Mouse (Mus musculus) v-Abl transformed pro-B cells (cell line): ENCODE data around the gene L3hypdh.

Experiments used
- in situ Hi-C, 2 experiments: fragments of 400-800 bp; cut with MboI; formaldehyde crosslinking; loops; one replicate each; pipeline ENCODE4 v1.15.1; 2025; ENCODE audit not compliant: unreplicated experiment in 2 of 2

The L3hypdh gene

GRCm38 (mm10) chr12:72085329-72086165, at the start of gene L3hypdh, which contains the start of gene Jkamp:
Gene L3hypdh, minus strand, starts transcription at chr12:72085439.
Gene Jkamp, plus strand, starts transcription at chr12:72085589.
- in situ Hi-C loops, result loop anchor here (25.0 kb wide), 9 partner anchors 577 to 1802 kb away; partner anchors contain the start of genes Actr10 (in 2 of the 2), Tmem30b (in 2 of the 2) and Dhrs7 (in 1 of the 2)

GRCm38 (mm10) chr12:72129203-72129602, 44.0 kb upstream of the L3hypdh start:
- in situ Hi-C loops, result no loop called here

- in situ Hi-C loops, result no loop called here
These were observed 30.6 kb upstream of the L3hypdh start for GRCm38 (mm10) chr12:72115686-72116345.

- in situ Hi-C loops, result no loop called here
These were observed 29.9 kb upstream of the L3hypdh start for GRCm38 (mm10) chr12:72115126-72115525.

GRCm38 (mm10) chr12:72104525-72105281, 19.5 kb upstream of the L3hypdh start:
- in situ Hi-C loops, result loop anchor here in 1 of 2 experiments (10.0 kb wide), 1 partner anchor 870 kb away; no protein-coding TSS in a partner anchor

- in situ Hi-C loops, result loop anchor here in 1 of 2 experiments (10.0 kb wide), 1 partner anchor 871 kb away; no protein-coding TSS in a partner anchor
These were observed 18.8 kb upstream of the L3hypdh start for GRCm38 (mm10) chr12:72104027-72104426.

- in situ Hi-C loops, result loop anchor here in 1 of 2 experiments (10.0 kb wide), 1 partner anchor 872 kb away; no protein-coding TSS in a partner anchor
These were observed 17.5 kb upstream of the L3hypdh start for GRCm38 (mm10) chr12:72102776-72103175.

- in situ Hi-C loops, result loop anchor here (10.0 to 25.0 kb wide), 11 partner anchors 438 to 1790 kb away; partner anchors contain the start of genes Actr10 (in 2 of the 2), Pcnx4 (in 2 of the 2), Tmem30b (in 2 of the 2) and Dhrs7 (in 1 of the 2)
These were observed 11.7 kb upstream of the L3hypdh start for GRCm38 (mm10) chr12:72096966-72097365.

GRCm38 (mm10) chr12:72089802-72090201, 4.6 kb upstream of the L3hypdh start:
- in situ Hi-C loops, result loop anchor here (5.0 to 25.0 kb wide), 14 partner anchors 445 to 1797 kb away; partner anchors contain the start of genes Actr10 (in 2 of the 2), Dhrs7 (in 2 of the 2), Pcnx4 (in 2 of the 2) and Tmem30b (in 2 of the 2)

GRCm38 (mm10) chr12:72086166-72086825, 1.1 kb upstream of the L3hypdh start:
- in situ Hi-C loops, result loop anchor here (25.0 kb wide), 9 partner anchors 576 to 1801 kb away; partner anchors contain the start of genes Actr10 (in 2 of the 2), Tmem30b (in 2 of the 2) and Dhrs7 (in 1 of the 2)

GRCm38 (mm10) chr12:72085024-72085328, 263 bp downstream of the L3hypdh start:
- in situ Hi-C loops, result loop anchor here (25.0 kb wide), 9 partner anchors 577 to 1802 kb away; partner anchors contain the start of genes Actr10 (in 2 of the 2), Tmem30b (in 2 of the 2) and Dhrs7 (in 1 of the 2)

- in situ Hi-C loops, result loop anchor here (25.0 kb wide), 9 partner anchors 578 to 1803 kb away; partner anchors contain the start of genes Actr10 (in 2 of the 2), Tmem30b (in 2 of the 2) and Dhrs7 (in 1 of the 2)
These were observed 797 bp downstream of the L3hypdh start for GRCm38 (mm10) chr12:72084261-72085023.

- in situ Hi-C loops, result loop anchor here (25.0 kb wide), 9 partner anchors 579 to 1804 kb away; partner anchors contain the start of genes Actr10 (in 2 of the 2), Tmem30b (in 2 of the 2) and Dhrs7 (in 1 of the 2)
These were observed 2.0 kb downstream of the L3hypdh start for GRCm38 (mm10) chr12:72083265-72083664.

- in situ Hi-C loops, result loop anchor here (25.0 kb wide), 9 partner anchors 580 to 1805 kb away; partner anchors contain the start of genes Actr10 (in 2 of the 2), Tmem30b (in 2 of the 2) and Dhrs7 (in 1 of the 2)
These were observed 2.9 kb downstream of the L3hypdh start for GRCm38 (mm10) chr12:72082370-72082769.

- in situ Hi-C loops, result loop anchor here (25.0 kb wide), 9 partner anchors 580 to 1805 kb away; partner anchors contain the start of genes Actr10 (in 2 of the 2), Tmem30b (in 2 of the 2) and Dhrs7 (in 1 of the 2)
These were observed 3.3 kb downstream of the L3hypdh start for GRCm38 (mm10) chr12:72081961-72082360.

GRCm38 (mm10) chr12:72078248-72078647, 7.0 kb downstream of the L3hypdh start:
- in situ Hi-C loops, result loop anchor here (25.0 kb wide), 9 partner anchors 584 to 1809 kb away; partner anchors contain the start of genes Actr10 (in 2 of the 2), Tmem30b (in 2 of the 2) and Dhrs7 (in 1 of the 2)

- in situ Hi-C loops, result no loop called here
These were observed 14.6 kb downstream of the L3hypdh start, which contains the start of gene Gpr135 for GRCm38 (mm10) chr12:72070327-72071269. Gene Gpr135, minus strand, starts transcription at chr12:72071125.
